Comparison of ENCODE assay signal across 18 mouse cellular contexts in genomic region chr11:68260399-68260798, GRCm38 (mm10).
"Had no signal": no experiment of that assay in that cellular context is flagged by ENCODE, and none has a peak within 500 bp of the region (broad histone marks: within the 10 kb centered on the region; RNA-seq: fewer than 3 reads in every experiment).

No protein-coding gene starts in this region.

- DNase-seq: kidney, adult 18-20 months; kidney, adult 9 months; layer of hippocampus, adult 9-11 months; liver; lung, embryonic 14.5 days; lung, postnatal 14 days; lung, postnatal 4 days; right cerebral cortex, adult 18-20 months; right cerebral cortex, postnatal 14 days; right cerebral cortex, postnatal 4 days; thymus, postnatal 25 days had no signal

- H3K27ac ChIP-seq: limb, embryonic 13.5 days; liver, embryonic 12.5 days; liver, embryonic 15.5 days; midbrain, embryonic 13.5 days; neural tube, embryonic 12.5 days; neural tube, embryonic 15.5 days had no signal

- H3K36me3 ChIP-seq: limb, embryonic 13.5 days; liver, embryonic 12.5 days; liver, embryonic 15.5 days; midbrain, embryonic 13.5 days; neural tube, embryonic 15.5 days had no signal

- H3K9me3 ChIP-seq: limb, embryonic 10.5 days; limb, embryonic 13.5 days; liver, embryonic 12.5 days; liver, embryonic 15.5 days; midbrain, embryonic 13.5 days; neural tube, embryonic 12.5 days; neural tube, embryonic 15.5 days had no signal

- H3K27me3 ChIP-seq: liver, embryonic 12.5 days; liver, embryonic 15.5 days; neural tube, embryonic 12.5 days had no signal

- H3K9ac ChIP-seq: limb, embryonic 13.5 days; liver, embryonic 12.5 days; liver, embryonic 15.5 days; lung, embryonic 14.5 days; midbrain, embryonic 13.5 days; neural tube, embryonic 12.5 days; neural tube, embryonic 15.5 days had no signal

- H3K4me2 ChIP-seq: limb, embryonic 13.5 days; liver, embryonic 12.5 days; liver, embryonic 15.5 days; lung, embryonic 14.5 days; midbrain, embryonic 13.5 days; neural tube, embryonic 12.5 days; neural tube, embryonic 15.5 days had no signal

- ATAC-seq: liver, embryonic 12.5 days; midbrain, embryonic 13.5 days had no signal

- H3K4me1 ChIP-seq: liver, embryonic 12.5 days; liver, embryonic 15.5 days; midbrain, embryonic 13.5 days; neural tube, embryonic 15.5 days had no signal

- H3K4me3 ChIP-seq: limb, embryonic 10.5 days; limb, embryonic 13.5 days; liver, embryonic 12.5 days; liver, embryonic 15.5 days; midbrain, embryonic 13.5 days; neural tube, embryonic 12.5 days; neural tube, embryonic 15.5 days had no signal
